Mouse (Mus musculus) forebrain, postnatal 0 days (tissue): ENCODE measurements around the gene Slc38a11. TPM values are rescaled to one million over a fixed set of nuclear protein-coding genes. Genes with fewer than 3 reads are reported as not detected.

Experiments used
- ATAC-seq: fragments of 200-750 bp; cut with Nextera tagmentation; 2 replicates; pipeline ENCODE4 v1.8.0; 2017; ENCODE audit warnings: mild to moderate bottlenecking, moderate library complexity
- DNase-seq: peaks from one replicate; pipeline ENCODE4 v3.0.0-alpha.2; 2015
- H3K27ac ChIP-seq: fragments of 300-500 bp; sonication (generic); 2 replicates; pipeline ENCODE4 v1.5.1; 2014; ENCODE audit warnings: low read depth, mild to moderate bottlenecking, antibody characterized with exemption, low read length, moderate library complexity, mixed read lengths
- H3K27me3 ChIP-seq: fragments of 300-500 bp; sonication (generic); 2 replicates; pipeline ENCODE4 v1.6.1; 2014; ENCODE audit warnings: mild to moderate bottlenecking, low read length, mixed read lengths; ENCODE audit not compliant: insufficient read depth
- H3K36me3 ChIP-seq: fragments of 300-500 bp; sonication (generic); 2 replicates; pipeline ENCODE4 v1.6.1; 2014; ENCODE audit warnings: mild to moderate bottlenecking, moderate library complexity; ENCODE audit not compliant: insufficient read depth
- H3K4me1 ChIP-seq: fragments of 300-500 bp; sonication (generic); 2 replicates; pipeline ENCODE4 v1.6.1; 2014; ENCODE audit warnings: antibody characterized with exemption; ENCODE audit not compliant: insufficient read depth
- H3K4me2 ChIP-seq: fragments of 300-500 bp; sonication (generic); 2 replicates; pipeline ENCODE4 v1.6.1; 2014; ENCODE audit warnings: low read depth, mild to moderate bottlenecking, moderate library complexity
- H3K4me3 ChIP-seq: fragments of 300-500 bp; sonication (generic); 2 replicates; pipeline ENCODE4 v1.5.1; 2014; ENCODE audit warnings: low read depth, low read length, mixed read lengths
- H3K9ac ChIP-seq: fragments of 300-500 bp; sonication (generic); 2 replicates; pipeline ENCODE4 v1.6.1; 2014; ENCODE audit warnings: mild to moderate bottlenecking
- H3K9me3 ChIP-seq: fragments of 300-500 bp; sonication (generic); 2 replicates; pipeline ENCODE4 v1.6.1; 2016; ENCODE audit warnings: low read length
- CTCF ChIP-seq: sonication (generic); IDR thresholded peaks from 2 replicates; pipeline ENCODE4 v1.5.1; 2016; ENCODE audit warnings: antibody characterized with exemption, control low read depth, low read depth
- WGBS: fragments of 180-500 bp; shearing (Covaris S2); extraction: QIAGEN DNeasy Blood & Tissue Kit; methylation state at CpG from one replicate; pipeline ENCODE4 v1.1.7; 2014; 5-methylcytosine and 5-hydroxymethylcytosine counted together
- polyA plus RNA-seq: library from polyadenylated mRNA; unstranded; fragments of >200 nt; fragmentation: Nextera tagmentation; extraction: Ambion mirVana; gene quantifications from 2 replicates; pipeline ENCODE4 v1.2.1, GENCODE M21; 2015
- total RNA-seq: library from RNA; depleted of rRNA; stranded (reverse); fragments of >200 nt; gene quantifications from 2 replicates; pipeline ENCODE4 v1.2.3, GENCODE M21; 2014; rRNA removed

Slc38a11 gene
- total RNA-seq, result 3.2 and 4.1 TPM in 2 replicates
- 0.49 and 0.92 TPM in 2 replicates for polyA plus RNA-seq

GRCm38 (mm10) chr2:65363828-65364497, at the start of gene Slc38a11:
Slc38a11 (minus strand) TSS chr2:65364034.
- H3K36me3 ChIP-seq, result no peaks in the 10 kb centered on the region
- H3K4me2 ChIP-seq, result peak within 1 kb of the TSS; percentile 54
- no peak within 1 kb of the TSS for H3K27ac ChIP-seq
- H3K4me3 ChIP-seq, result peak within 1 kb of the TSS; percentile 27
- H3K9me3 ChIP-seq, result no peaks in the 10 kb centered on the region
- H3K4me1 ChIP-seq, result peaks cover 6% of the 10 kb centered on the region; the same call in 1 of the 2 replicates
- H3K9ac ChIP-seq, result 0 out of 2 replicates have a peak within 1 kb of the TSS, but pooled peaks have one; percentile 19
- no peak for TF ChIP-seq CTCF
- no peak for DNase-seq
- peak; percentile 58 for ATAC-seq
- WGBS, result 5% methylated on average over 18 of the region's 18 CpGs
- H3K27me3 ChIP-seq, result no peaks in the 10 kb centered on the region; the same call in 1 of the 2 replicates

GRCm38 (mm10) chr2:65407110-65407509, 43.3 kb upstream of the Slc38a11 start:
- TF ChIP-seq CTCF, result no peak
- no peak overlapping the region for H3K4me2 ChIP-seq
- H3K27me3 ChIP-seq, result no peaks in the 10 kb centered on the region
- H3K4me3 ChIP-seq, result no peak overlapping the region
- no peaks in the 10 kb centered on the region for H3K4me1 ChIP-seq
- H3K9ac ChIP-seq, result no peak overlapping the region
- no peaks in the 10 kb centered on the region for H3K9me3 ChIP-seq
- no peak overlapping the region for H3K27ac ChIP-seq
- no peak for DNase-seq
- ATAC-seq, result no peak
- H3K36me3 ChIP-seq, result no peaks in the 10 kb centered on the region
- 77% methylated on average over 2 of the region's 2 CpGs for WGBS

DNA sequence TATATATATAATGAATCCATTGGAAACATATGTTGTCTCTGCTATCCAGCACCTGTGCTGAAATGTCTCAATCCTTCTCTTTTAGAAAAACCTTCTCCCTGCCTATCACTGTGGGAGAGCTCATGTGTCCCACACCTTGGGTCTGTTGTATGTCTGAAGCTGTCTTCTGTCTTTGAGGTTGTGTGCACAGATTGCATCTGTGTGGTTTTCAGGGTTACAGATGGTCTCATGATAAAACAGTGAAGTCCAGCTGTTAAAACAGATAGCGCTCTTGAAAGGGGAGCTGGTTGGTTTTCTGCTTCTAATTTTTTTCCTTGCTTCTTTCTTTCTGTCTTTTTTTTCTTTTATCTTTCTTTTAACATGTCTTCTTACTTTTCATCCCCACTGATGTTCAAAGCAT, 41.6 kb upstream of the Slc38a11 start:
- Histone ChIP-seq H3K9me3 (no peaks in the 10 kb centered on the region), H3K36me3 (no peaks in the 10 kb centered on the region), H3K27me3 (no peaks in the 10 kb centered on the region), H3K4me2 (no peak overlapping the region), H3K27ac (no peak overlapping the region), H3K4me3 (no peak overlapping the region), H3K9ac (no peak overlapping the region), H3K4me1 (no peaks in the 10 kb centered on the region)
- DNase-seq, result no peak
- TF ChIP-seq CTCF, result no peak
- ATAC-seq, result no peak
- 89% methylated on average over 1 of the region's 1 CpGs for WGBS

- DNase-seq (no peak), ATAC-seq (no peak)
- Histone ChIP-seq H3K4me2 (no peak overlapping the region), H3K4me1 (no peaks in the 10 kb centered on the region), H3K9me3 (no peaks in the 10 kb centered on the region), H3K36me3 (no peaks in the 10 kb centered on the region), H3K4me3 (no peak overlapping the region), H3K27ac (no peak overlapping the region), H3K27me3 (no peaks in the 10 kb centered on the region), H3K9ac (no peak overlapping the region)
- no peak for TF ChIP-seq CTCF
- 82% methylated on average over 5 of the region's 5 CpGs for WGBS
Measured at GRCm38 (mm10) chr2:65402001-65402400, 38.2 kb upstream of the Slc38a11 start.

DNA sequence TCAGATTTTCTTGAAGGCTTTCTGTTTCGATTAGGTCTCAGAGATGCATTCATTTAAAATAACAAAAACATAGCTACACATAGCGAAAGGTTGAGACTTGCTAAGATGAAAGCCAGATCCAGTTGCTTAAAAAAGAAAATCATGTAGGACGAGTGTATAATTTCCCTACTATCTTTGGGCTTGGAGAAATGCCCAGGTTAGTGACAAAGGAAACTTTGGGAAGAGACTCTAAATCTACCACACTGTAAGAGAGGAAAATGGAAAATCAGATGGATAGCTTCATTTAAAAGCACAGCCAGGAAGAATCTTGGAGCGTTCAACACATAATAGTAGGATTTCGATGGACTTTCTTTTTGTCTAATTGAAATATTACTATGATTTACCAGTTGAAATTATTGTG, 36.1 kb upstream of the Slc38a11 start:
- TF ChIP-seq CTCF, result no peak
- Histone ChIP-seq H3K4me2 (no peak overlapping the region), H3K27ac (no peak overlapping the region; the same call in 1 of the 2 replicates), H3K4me1 (no peaks in the 10 kb centered on the region), H3K4me3 (no peak overlapping the region), H3K9ac (no peak overlapping the region), H3K36me3 (no peaks in the 10 kb centered on the region), H3K27me3 (no peaks in the 10 kb centered on the region), H3K9me3 (no peaks in the 10 kb centered on the region)
- WGBS, result 70% methylated on average over 5 of the region's 5 CpGs
- ATAC-seq (no peak), DNase-seq (peak; percentile 37)

DNA sequence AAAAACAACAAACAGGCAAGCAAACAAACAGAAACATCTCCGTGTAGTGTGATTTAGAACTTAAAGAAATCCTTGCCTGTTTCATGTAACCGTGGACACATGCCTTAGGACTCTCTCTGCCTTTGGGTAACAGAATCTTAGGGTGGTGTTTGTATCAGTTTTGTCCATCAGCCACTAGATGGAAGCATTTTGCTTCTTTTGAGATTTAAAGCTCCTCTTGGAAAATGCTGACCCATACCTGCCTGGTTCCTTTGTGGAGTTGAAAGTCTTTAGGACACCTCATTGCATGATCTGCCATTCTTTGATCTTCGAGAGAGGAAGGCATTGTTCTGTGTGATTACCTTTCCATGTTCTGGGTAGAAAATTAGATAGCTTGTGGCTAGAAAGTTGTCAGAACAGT, 32.3 kb upstream of the Slc38a11 start:
- H3K4me2 ChIP-seq, result no peak overlapping the region
- no peaks in the 10 kb centered on the region for H3K9me3 ChIP-seq
- TF ChIP-seq CTCF, result peak; percentile 78
- no peak overlapping the region for H3K9ac ChIP-seq
- no peak overlapping the region for H3K27ac ChIP-seq
- WGBS, result 17% methylated on average over 3 of the region's 3 CpGs
- H3K36me3 ChIP-seq, result no peaks in the 10 kb centered on the region
- peak; percentile 69 for DNase-seq
- ATAC-seq, result peak; percentile 74
- no peaks in the 10 kb centered on the region for H3K4me1 ChIP-seq
- no peak overlapping the region for H3K4me3 ChIP-seq
- H3K27me3 ChIP-seq, result no peaks in the 10 kb centered on the region

DNA sequence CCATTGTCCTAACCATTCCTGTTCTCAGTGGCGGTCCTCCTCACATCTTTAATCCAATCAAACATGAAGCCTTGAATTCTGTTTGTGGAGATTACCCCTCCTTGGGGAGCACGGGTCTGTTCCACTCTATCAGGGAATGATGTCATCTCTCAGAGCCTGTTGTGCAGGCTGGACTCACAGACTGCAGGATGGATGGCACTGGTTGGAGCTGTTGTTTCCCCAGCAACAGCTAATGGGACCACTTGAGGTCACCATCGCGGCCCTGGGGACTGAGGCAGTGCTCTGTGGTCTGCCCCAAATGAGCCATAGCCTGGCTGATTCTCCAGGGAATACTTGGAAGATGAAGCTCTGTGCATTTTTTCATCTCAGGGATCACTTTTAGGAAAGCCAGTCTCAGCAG, 29.2 kb upstream of the Slc38a11 start:
- no peak for DNase-seq
- ATAC-seq, result no peak

More for the DNA sequence above, 29.2 kb upstream of the Slc38a11 start:
- no peaks in the 10 kb centered on the region for H3K9me3 ChIP-seq
- H3K4me1 ChIP-seq, result no peaks in the 10 kb centered on the region
- no peaks in the 10 kb centered on the region for H3K27me3 ChIP-seq
- WGBS, result 60% methylated on average over 4 of the region's 4 CpGs
- H3K4me2 ChIP-seq, result no peak overlapping the region
- H3K36me3 ChIP-seq, result no peaks in the 10 kb centered on the region
- H3K27ac ChIP-seq, result no peak overlapping the region
- no peak overlapping the region for H3K4me3 ChIP-seq
- no peak for TF ChIP-seq CTCF
- no peak overlapping the region for H3K9ac ChIP-seq
